Mouse (Mus musculus) spleen, adult 2 months (tissue): ENCODE data around the gene Sftpa1. TPM values are rescaled to one million over a fixed set of nuclear protein-coding genes. Genes with fewer than 3 reads are reported as not detected.

Source experiments
- DNase-seq, 2 experiments: peaks; one replicate each; pipeline versions ENCODE4 v3.0.0 to v3.0.0-alpha.2; 2012 to 2021; ENCODE audit warnings: low spot score in 2 of 2, low read depth in 1 of 2
- H3K27ac ChIP-seq: fragments of 200-500 bp; 2 replicates; pipeline ENCODE4 v1.5.1; 2012; ENCODE audit warnings: low read length, inconsistent platforms; ENCODE audit not compliant: insufficient read depth
- H3K27me3 ChIP-seq: fragments of 200-500 bp; 2 replicates; pipeline ENCODE4 v1.6.1; 2012; ENCODE audit warnings: mild to moderate bottlenecking, moderate library complexity, low read length, inconsistent platforms; ENCODE audit not compliant: control insufficient read depth, insufficient read depth
- H3K36me3 ChIP-seq: fragments of 200-500 bp; 2 replicates; pipeline ENCODE4 v1.6.1; 2012; ENCODE audit warnings: mild to moderate bottlenecking, low read length, inconsistent platforms; ENCODE audit not compliant: control insufficient read depth, insufficient read depth
- H3K4me1 ChIP-seq: fragments of 200-500 bp; 2 replicates; pipeline ENCODE4 v1.6.1; 2011; ENCODE audit warnings: inconsistent platforms; ENCODE audit not compliant: control insufficient read depth, insufficient read depth, insufficient read length
- H3K4me3 ChIP-seq: fragments of 200-500 bp; 2 replicates; pipeline ENCODE4 v1.5.1; 2011; ENCODE audit warnings: mild to moderate bottlenecking, inconsistent platforms; ENCODE audit not compliant: insufficient read depth, insufficient read length; ENCODE audit errors: extremely low read depth
- CTCF ChIP-seq: fragments of 200-500 bp; IDR thresholded peaks from 2 replicates; pipeline ENCODE4 v1.5.1; 2011; ENCODE audit warnings: mild to moderate bottlenecking, inconsistent platforms; ENCODE audit not compliant: insufficient read depth, insufficient read length, insufficient replicate concordance; ENCODE audit errors: extremely low read depth
- POLR2A ChIP-seq: fragments of 200-500 bp; IDR thresholded peaks from 2 replicates; pipeline ENCODE4 v1.6.1; 2011; ENCODE audit warnings: low read depth, low read length, inconsistent platforms
- WGBS: fragments of 180-500 bp; shearing (Covaris S2); methylation state at CpG from one replicate; pipeline ENCODE4 v1.1.7; 2018; 5-methylcytosine and 5-hydroxymethylcytosine counted together
- polyA plus RNA-seq: library from polyadenylated mRNA; depleted of rRNA; stranded (reverse); fragments of >200 nt; gene quantifications from 2 replicates; pipeline ENCODE4 v1.2.3, GENCODE M21; 2012; rRNA removed

The Sftpa1 gene
- polyA plus RNA-seq, 1 experiment = not detected

DNA sequence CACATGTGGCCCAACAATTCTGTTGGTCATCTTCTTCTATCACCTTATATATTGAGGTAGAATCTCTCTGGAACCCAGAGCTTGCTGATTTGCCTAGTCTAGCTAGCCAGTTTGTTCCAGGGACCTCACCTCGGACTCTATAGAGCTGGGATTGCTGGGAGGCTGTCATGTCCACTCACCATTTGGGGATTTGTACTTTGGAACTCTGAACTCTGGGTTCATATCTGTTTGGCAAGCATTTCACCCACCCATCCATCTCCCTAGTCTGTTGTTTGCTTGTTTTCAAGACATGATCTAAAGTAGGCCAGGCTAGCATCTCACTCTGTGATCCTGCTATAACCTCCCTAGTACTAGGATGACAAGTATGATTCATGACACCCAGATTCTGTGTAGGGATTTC lies 43.2 kb downstream of the Sftpa1 start:
- no peak for DNase-seq
- H3K27me3 ChIP-seq = no peaks in the 10 kb centered on the region
- no peaks in the 10 kb centered on the region for H3K4me1 ChIP-seq
- H3K27ac ChIP-seq = no peak overlapping the region
- H3K36me3 ChIP-seq = no peaks in the 10 kb centered on the region
- TF ChIP-seq POLR2A (no peak), CTCF (no peak)
- H3K4me3 ChIP-seq = no peak overlapping the region
- WGBS = 60% methylated on average over 1 of the region's 1 CpGs

GRCm38 (mm10) chr14:41185059-41185821 lies 53.7 kb downstream of the Sftpa1 start, which contains the start of gene Sftpd:
TSS of gene Sftpd (minus strand) at chr14:41185149.
- TF ChIP-seq CTCF (no peak), POLR2A (no peak)
- WGBS = 79% methylated on average over 4 of the region's 4 CpGs
- DNase-seq = no peak

More at GRCm38 (mm10) chr14:41185059-41185821, 53.7 kb downstream of the Sftpa1 start, which contains the start of gene Sftpd:
- Histone ChIP-seq H3K27ac (no peak within 1 kb of the TSS), H3K27me3 (no peaks in the 10 kb centered on the region), H3K36me3 (no peaks in the 10 kb centered on the region), H3K4me1 (no peaks in the 10 kb centered on the region), H3K4me3 (no peak within 1 kb of the TSS)

Other genes with a start within 250 kb of the Sftpa1 start
- gene Sh2d4b, start 238.5 kb upstream of the Sftpa1 start, polyA plus RNA-seq = 0.42 and 0.48 TPM in 2 replicates
- 60.0 and 65.4 TPM in 2 replicates for gene Tspan14, start 165.0 kb upstream of the Sftpa1 start, polyA plus RNA-seq
- 10.5 and 22.1 TPM in 2 replicates for gene Fam213a, start 118.0 kb upstream of the Sftpa1 start, polyA plus RNA-seq
- gene Dydc2, start 62.6 kb upstream of the Sftpa1 start, polyA plus RNA-seq = not detected in 2 replicates
- gene Dydc1, start 58.9 kb upstream of the Sftpa1 start, polyA plus RNA-seq = not detected in 2 replicates
- gene Mat1a, start 26.7 kb upstream of the Sftpa1 start, polyA plus RNA-seq = 0.69 and 0.73 TPM in 2 replicates
- gene Mbl1, start 19.7 kb downstream of the Sftpa1 start, polyA plus RNA-seq = not detected in 2 replicates
- gene Sftpd, start 53.4 kb downstream of the Sftpa1 start, polyA plus RNA-seq = not detected in 2 replicates
- not detected in 2 replicates for gene Gm2832, start 147.0 kb downstream of the Sftpa1 start, polyA plus RNA-seq
- not detected in 2 replicates for gene Gm5798, start 216.8 kb downstream of the Sftpa1 start, polyA plus RNA-seq